Mouse (Mus musculus): ENCODE measurements around the gene Ncor1.
"Not testable (repeated sequence)": the region's sequence is repeated elsewhere in the genome, so short reads cannot be mapped to it uniquely, and the experiment has no call there.

The Ncor1 gene

GRCm38 (mm10) chr11:62458780-62459179, 439 bp upstream of the Ncor1 start:
- in situ Hi-C loops (cut with MseI, MboI) = no loop called here

- in situ Hi-C loops (cut with MseI, MboI) = no loop called here
Measured at GRCm38 (mm10) chr11:62457891-62458270, 460 bp downstream of the Ncor1 start.

- in situ Hi-C loops (cut with MseI, MboI) = no loop called here
Measured at GRCm38 (mm10) chr11:62457241-62457890, 975 bp downstream of the Ncor1 start.

GRCm38 (mm10) chr11:62456483-62457172, 1.7 kb downstream of the Ncor1 start:
- in situ Hi-C loops (cut with MseI, MboI) = no loop called here

- in situ Hi-C loops (cut with MseI, MboI) = no loop called here
Measured at GRCm38 (mm10) chr11:62456021-62456482, 2.3 kb downstream of the Ncor1 start.

- in situ Hi-C loops (cut with MseI, MboI) = no loop called here
Measured at GRCm38 (mm10) chr11:62455193-62455592, 3.1 kb downstream of the Ncor1 start.

- in situ Hi-C loops (cut with MseI, MboI) = no loop called here
Measured at GRCm38 (mm10) chr11:62448971-62449370, 9.4 kb downstream of the Ncor1 start.

- in situ Hi-C loops (cut with MseI, MboI) = no loop called here
Measured at GRCm38 (mm10) chr11:62445799-62446198, 12.5 kb downstream of the Ncor1 start.

GRCm38 (mm10) chr11:62440670-62441315, 17.5 kb downstream of the Ncor1 start:
- in situ Hi-C loops (cut with MseI, MboI) = no loop called here

- in situ Hi-C loops (cut with MseI, MboI) = no loop called here
Measured at GRCm38 (mm10) chr11:62432211-62432610, 26.1 kb downstream of the Ncor1 start.

GRCm38 (mm10) chr11:62427105-62427504, 31.2 kb downstream of the Ncor1 start:
- in situ Hi-C loops (cut with MseI, MboI) = no loop called here

GRCm38 (mm10) chr11:62426266-62426665, 32.1 kb downstream of the Ncor1 start:
- in situ Hi-C loops (cut with MseI, MboI) = no loop called here

- in situ Hi-C loops (cut with MseI, MboI) = no loop called here
Measured at GRCm38 (mm10) chr11:62424525-62424924, 33.8 kb downstream of the Ncor1 start.

GRCm38 (mm10) chr11:62415026-62415425, 43.3 kb downstream of the Ncor1 start:
- in situ Hi-C loops (cut with MseI, MboI) = no loop called here

- in situ Hi-C loops (cut with MseI, MboI) = no loop called here
Measured at GRCm38 (mm10) chr11:62409611-62410010, 48.7 kb downstream of the Ncor1 start.

- in situ Hi-C loops (cut with MseI, MboI) = no loop called here
Measured at GRCm38 (mm10) chr11:62408848-62409247, 49.5 kb downstream of the Ncor1 start.

GRCm38 (mm10) chr11:62396405-62396804, 61.9 kb downstream of the Ncor1 start:
- in situ Hi-C loops (cut with MseI, MboI) = no loop called here

GRCm38 (mm10) chr11:62388331-62388679, 70.0 kb downstream of the Ncor1 start:
- in situ Hi-C loops (cut with MseI, MboI) = no loop called here

GRCm38 (mm10) chr11:62387608-62388330, 70.6 kb downstream of the Ncor1 start:
- in situ Hi-C loops (cut with MseI, MboI) = no loop called here

- in situ Hi-C loops (cut with MseI, MboI) = not testable (repeated sequence)
Measured at GRCm38 (mm10) chr11:62377202-62377851, 81.0 kb downstream of the Ncor1 start.

- in situ Hi-C loops (cut with MseI, MboI) = no loop called here
Measured at GRCm38 (mm10) chr11:62371776-62372175, 86.6 kb downstream of the Ncor1 start.

GRCm38 (mm10) chr11:62369924-62370323, 88.4 kb downstream of the Ncor1 start:
- in situ Hi-C loops (cut with MseI, MboI) = no loop called here

Data from mouse trophoblast stem cell (cell line).